Mouse (Mus musculus): ENCODE measurements around the gene Hist1h2bg. TPM values are rescaled to one million over a fixed set of nuclear protein-coding genes. Genes with fewer than 3 reads are reported as not detected.
"Not testable (repeated sequence)": the region's sequence is repeated elsewhere in the genome, so short reads cannot be mapped to it uniquely, and the experiment has no call there.

Gene Hist1h2bg
- total and polyA plus RNA-seq, 2 experiments from 2014 or later = 4.3 to 1,110 TPM

DNA sequence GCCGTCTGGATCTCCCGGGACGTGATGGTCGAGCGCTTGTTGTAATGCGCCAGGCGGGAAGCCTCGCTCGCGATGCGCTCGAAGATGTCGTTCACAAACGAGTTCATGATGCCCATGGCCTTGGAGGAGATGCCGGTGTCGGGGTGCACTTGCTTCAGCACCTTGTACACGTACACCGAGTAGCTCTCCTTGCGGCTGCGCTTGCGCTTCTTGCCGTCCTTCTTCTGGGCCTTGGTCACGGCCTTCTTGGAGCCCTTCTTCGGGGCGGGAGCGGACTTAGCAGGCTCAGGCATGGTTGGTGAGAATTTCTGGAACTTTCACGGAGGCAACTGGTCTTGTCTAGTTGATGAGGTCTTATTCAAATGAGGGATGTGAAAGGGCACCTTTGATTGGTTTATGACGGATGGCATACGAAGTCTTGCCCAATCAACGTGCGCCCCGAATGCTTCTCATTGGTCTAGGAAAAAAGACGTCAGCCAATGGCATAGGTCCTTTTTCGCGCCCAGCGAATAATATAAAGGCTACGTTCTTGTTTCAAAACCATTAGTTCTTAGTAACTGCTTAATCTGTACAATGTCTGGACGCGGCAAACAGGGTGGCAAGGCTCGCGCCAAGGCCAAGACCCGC is 2.8 kb downstream of the Hist1h2bg start, which contains the start of the genes Hist1h2bf and Hist1h2ad:
Hist1h2bf (minus strand) TSS at position 299 of the 627 bp plus-strand sequence.
Hist1h2ad (plus strand) TSS at position 484 of the 627 bp plus-strand sequence.
- Histone ChIP-seq H3K4me2 (ENCODE audit: low read depth, low read length) (peak within 1 kb of the TSS; percentile 62), H3K9ac (replicated peaks; ENCODE audit: low read depth, low read length) (peak within 1 kb of the TSS; percentile 59; the same call in 1 of the 2 replicates), H3K27ac (ENCODE audit: low read depth) (peak within 1 kb of the TSS; percentile 76), H3K4me3 (ENCODE audit: low read depth, low read length) (peak within 1 kb of the TSS; percentile 51), H3K4me1 (ENCODE audit: control insufficient read depth, insufficient read depth) (peaks cover 16% of the 10 kb centered on the region; the same call in 1 of the 2 replicates)
- H3K9me3 ChIP-seq (replicated peaks; ENCODE audit: control insufficient read depth, low read length); H3K27me3 ChIP-seq (ENCODE audit: control insufficient read depth, insufficient read depth, low read length); H3K36me3 ChIP-seq (replicated peaks; ENCODE audit: control insufficient read depth, insufficient read depth, low read length): not testable (repeated sequence)
- peak; percentile 90 for TF ChIP-seq EP300 (IDR thresholded peaks at IDR 0.05; ENCODE audit: low read depth)
- 3% methylated on average over 31 of the region's 42 CpGs for WGBS
- peak; percentile 97 for DNase-seq (ENCODE audit: low spot score)
- peak; percentile 81 for ATAC-seq (ENCODE audit: insufficient read depth, low read depth)

DNA sequence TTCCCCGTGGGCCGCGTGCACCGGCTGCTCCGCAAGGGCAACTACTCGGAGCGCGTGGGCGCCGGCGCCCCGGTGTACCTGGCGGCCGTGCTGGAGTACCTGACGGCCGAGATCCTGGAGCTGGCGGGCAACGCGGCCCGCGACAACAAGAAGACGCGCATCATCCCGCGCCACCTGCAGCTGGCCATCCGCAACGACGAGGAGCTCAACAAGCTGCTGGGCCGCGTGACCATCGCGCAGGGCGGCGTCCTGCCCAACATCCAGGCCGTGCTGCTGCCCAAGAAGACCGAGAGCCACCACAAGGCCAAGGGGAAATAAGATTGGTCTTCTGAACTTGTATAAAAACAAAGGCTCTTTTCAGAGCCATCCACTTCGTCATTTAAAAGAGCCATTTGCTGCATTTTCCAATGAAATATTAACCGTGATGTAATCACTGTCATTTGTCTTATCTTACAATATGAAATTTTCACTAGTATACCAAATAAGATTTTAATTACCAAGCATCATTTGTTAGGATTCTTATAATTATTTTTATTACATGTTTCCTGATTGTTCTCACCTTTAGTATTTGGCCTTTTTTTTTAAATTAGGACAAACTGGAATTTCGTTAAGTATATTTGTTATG is 3.5 kb downstream of the Hist1h2bg start:
- H3K4me2 ChIP-seq (ENCODE audit: low read depth, low read length) = peak overlapping the region; percentile 53; the same call in 1 of the 2 replicates
- H3K9ac ChIP-seq (replicated peaks; ENCODE audit: low read depth, low read length) = not testable (repeated sequence)

DNA sequence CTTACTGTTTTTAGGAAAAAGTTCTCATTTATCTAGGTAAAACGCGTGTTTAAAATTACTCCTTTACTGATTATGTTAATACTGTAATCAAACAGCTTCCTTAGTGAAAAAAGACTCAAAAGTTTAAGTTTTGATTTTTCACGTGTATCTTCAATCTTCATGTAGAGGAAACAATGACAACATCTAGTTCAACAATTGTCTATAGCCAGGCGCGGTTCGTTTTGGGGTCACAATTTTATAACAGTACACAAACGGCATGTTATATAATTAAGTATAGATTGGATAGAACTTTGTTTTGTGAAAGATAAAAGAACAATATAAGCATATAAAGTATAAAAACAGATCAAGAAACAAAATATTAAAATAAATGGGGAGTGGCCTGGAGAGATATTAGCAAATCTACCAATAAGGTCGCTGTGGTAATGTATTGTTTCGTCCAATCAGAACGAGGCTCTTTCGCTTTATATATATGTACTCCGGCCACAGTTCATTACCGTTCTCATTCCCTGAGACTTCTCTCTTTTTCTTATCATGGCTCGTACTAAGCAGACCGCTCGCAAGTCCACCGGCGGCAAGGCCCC is 4.2 kb downstream of the Hist1h2bg start, which contains the start of gene Hist1h3d:
Hist1h3d (plus strand) TSS at position 493 of the 581 bp plus-strand sequence.
- DNase-seq (ENCODE audit: low spot score) = peak; percentile 90
- ATAC-seq (ENCODE audit: insufficient read depth, low read depth) = peak; percentile 45; the same call in 1 of the 2 replicates
- WGBS = 2% methylated on average over 18 of the region's 18 CpGs
- Histone ChIP-seq H3K27ac (ENCODE audit: low read depth) (peak within 1 kb of the TSS; percentile 71), H3K4me3 (ENCODE audit: low read depth, low read length) (peak within 1 kb of the TSS; percentile 37), H3K9me3 (replicated peaks; ENCODE audit: control insufficient read depth, low read length) (no peaks in the 10 kb centered on the region), H3K4me1 (ENCODE audit: control insufficient read depth, insufficient read depth) (peaks cover 16% of the 10 kb centered on the region; the same call in 1 of the 2 replicates), H3K9ac (replicated peaks; ENCODE audit: low read depth, low read length) (peak within 1 kb of the TSS; percentile 53), H3K27me3 (ENCODE audit: control insufficient read depth, insufficient read depth, low read length) (no peaks in the 10 kb centered on the region), H3K4me2 (ENCODE audit: low read depth, low read length) (peak within 1 kb of the TSS; percentile 53), H3K36me3 (replicated peaks; ENCODE audit: control insufficient read depth, insufficient read depth, low read length) (no peaks in the 10 kb centered on the region)
- no peak for TF ChIP-seq EP300 (IDR thresholded peaks at IDR 0.05; ENCODE audit: low read depth)
- TF ChIP-seq CTCF (IDR thresholded peaks at IDR 0.05; ENCODE audit: low read depth) = no peak

More for the DNA sequence above, 3.5 kb downstream of the Hist1h2bg start:
- DNase-seq (ENCODE audit: low spot score); H3K9me3 ChIP-seq (replicated peaks; ENCODE audit: control insufficient read depth, low read length); ATAC-seq (ENCODE audit: insufficient read depth, low read depth); H3K27me3 ChIP-seq (ENCODE audit: control insufficient read depth, insufficient read depth, low read length); H3K36me3 ChIP-seq (replicated peaks; ENCODE audit: control insufficient read depth, insufficient read depth, low read length): not testable (repeated sequence)
- WGBS = 10% methylated on average over 5 of the region's 39 CpGs
- Histone ChIP-seq H3K4me3 (ENCODE audit: low read depth, low read length) (peak overlapping the region; percentile 51), H3K4me1 (ENCODE audit: control insufficient read depth, insufficient read depth) (peaks cover 16% of the 10 kb centered on the region; the same call in 1 of the 2 replicates), H3K27ac (ENCODE audit: low read depth) (peak overlapping the region; percentile 71; the same call in 1 of the 2 replicates)

DNA sequence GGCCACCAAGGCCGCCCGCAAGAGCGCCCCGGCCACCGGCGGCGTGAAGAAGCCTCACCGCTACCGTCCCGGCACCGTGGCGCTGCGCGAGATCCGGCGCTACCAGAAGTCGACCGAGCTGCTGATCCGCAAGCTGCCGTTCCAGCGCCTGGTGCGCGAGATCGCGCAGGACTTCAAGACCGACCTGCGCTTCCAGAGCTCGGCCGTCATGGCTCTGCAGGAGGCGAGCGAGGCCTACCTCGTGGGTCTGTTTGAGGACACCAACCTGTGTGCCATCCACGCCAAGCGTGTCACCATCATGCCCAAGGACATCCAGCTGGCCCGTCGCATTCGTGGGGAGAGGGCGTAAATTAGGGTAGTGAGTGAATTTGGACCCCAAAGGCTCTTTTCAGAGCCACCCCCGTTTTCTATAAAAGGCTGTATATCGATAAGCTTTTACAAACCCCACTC is 4.7 kb downstream of the Hist1h2bg start:
- not testable (repeated sequence) for H3K27me3 ChIP-seq (ENCODE audit: control insufficient read depth, insufficient read depth, low read length); DNase-seq (ENCODE audit: low spot score); ATAC-seq (ENCODE audit: insufficient read depth, low read depth); H3K9me3 ChIP-seq (replicated peaks; ENCODE audit: control insufficient read depth, low read length); H3K36me3 ChIP-seq (replicated peaks; ENCODE audit: control insufficient read depth, insufficient read depth, low read length)
- Histone ChIP-seq H3K4me3 (ENCODE audit: low read depth, low read length) (peak overlapping the region; percentile 37), H3K27ac (ENCODE audit: low read depth) (peak overlapping the region; percentile 66), H3K4me1 (ENCODE audit: control insufficient read depth, insufficient read depth) (peaks cover 16% of the 10 kb centered on the region; the same call in 1 of the 2 replicates), H3K4me2 (ENCODE audit: low read depth, low read length) (peak overlapping the region; percentile 53), H3K9ac (replicated peaks; ENCODE audit: low read depth, low read length) (peak overlapping the region; percentile 53)
- 5% methylated on average over 10 of the region's 40 CpGs for WGBS

DNA sequence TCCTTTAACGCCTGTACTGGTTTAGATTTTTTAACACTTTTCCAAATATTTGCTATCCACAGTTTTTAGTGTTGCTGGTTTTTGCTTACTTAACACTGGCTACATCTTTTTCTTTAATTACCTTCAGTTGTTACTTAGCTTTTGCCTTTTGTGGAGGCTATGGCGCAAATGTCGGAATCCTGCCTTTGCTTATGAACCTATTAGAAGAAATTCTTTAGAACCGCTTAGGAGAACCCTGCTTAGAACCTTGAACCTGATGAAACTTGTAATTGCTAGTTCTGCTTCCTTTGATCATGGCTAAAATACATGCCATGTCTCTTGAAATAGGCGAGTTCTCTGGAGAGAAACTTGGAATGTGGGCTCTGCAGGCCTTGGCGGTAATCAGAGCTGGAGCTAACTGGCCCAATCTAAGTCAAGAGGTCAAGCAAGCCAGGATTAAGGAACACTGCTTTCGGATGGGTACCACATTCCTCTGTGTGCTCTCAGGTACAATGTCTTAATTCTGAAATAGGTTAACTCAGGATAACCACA is 5.2 kb downstream of the Hist1h2bg start:
- Histone ChIP-seq H3K36me3 (replicated peaks; ENCODE audit: control insufficient read depth, insufficient read depth, low read length) (no peaks in the 10 kb centered on the region), H3K4me2 (ENCODE audit: low read depth, low read length) (peak overlapping the region; percentile 53), H3K27ac (ENCODE audit: low read depth) (peak overlapping the region; percentile 66), H3K4me1 (ENCODE audit: control insufficient read depth, insufficient read depth) (peaks cover 16% of the 10 kb centered on the region; the same call in 1 of the 2 replicates), H3K9me3 (replicated peaks; ENCODE audit: control insufficient read depth, low read length) (no peaks in the 10 kb centered on the region), H3K4me3 (ENCODE audit: low read depth, low read length) (peak overlapping the region; percentile 37), H3K9ac (replicated peaks; ENCODE audit: low read depth, low read length) (peak overlapping the region; percentile 53), H3K27me3 (ENCODE audit: control insufficient read depth, insufficient read depth, low read length) (no peaks in the 10 kb centered on the region)
- 46% methylated on average over 7 of the region's 7 CpGs for WGBS
- TF ChIP-seq CTCF (IDR thresholded peaks at IDR 0.05; ENCODE audit: low read depth) (no peak), EP300 (IDR thresholded peaks at IDR 0.05; ENCODE audit: low read depth) (no peak)
- no peak for DNase-seq (ENCODE audit: low spot score)
- ATAC-seq (ENCODE audit: insufficient read depth, low read depth) = no peak

Measured in heart, postnatal 0 days (tissue).